Mouse (Mus musculus): ENCODE measurements around the gene Ncaph2.
A peak's percentile ranks its signal among the peaks of the same experiment; 100 is the strongest.

The Ncaph2 gene

GRCm38 (mm10) chr15:89343325-89343724, 12.2 kb upstream of the Ncaph2 start:
- DNase-seq (ENCODE audit: low spot score): no peak

- DNase-seq (ENCODE audit: low spot score): no peak
Measured at GRCm38 (mm10) chr15:89350447-89350846, 5.1 kb upstream of the Ncaph2 start.

GRCm38 (mm10) chr15:89351302-89351701, 4.2 kb upstream of the Ncaph2 start:
- no peak for DNase-seq (ENCODE audit: low spot score)

GRCm38 (mm10) chr15:89352054-89352453, 3.5 kb upstream of the Ncaph2 start:
- DNase-seq (ENCODE audit: low spot score): no peak

- no peak for DNase-seq (ENCODE audit: low spot score)
Measured at GRCm38 (mm10) chr15:89352795-89353194, 2.7 kb upstream of the Ncaph2 start.

- DNase-seq (ENCODE audit: low spot score): no peak
Measured at GRCm38 (mm10) chr15:89353837-89354236, 1.7 kb upstream of the Ncaph2 start.

GRCm38 (mm10) chr15:89354455-89354854, 1.1 kb upstream of the Ncaph2 start:
- no peak for DNase-seq (ENCODE audit: low spot score)

- DNase-seq (ENCODE audit: low spot score): peak; percentile 57
Measured at GRCm38 (mm10) chr15:89356372-89356771, 853 bp downstream of the Ncaph2 start.

GRCm38 (mm10) chr15:89358784-89359183, 3.3 kb downstream of the Ncaph2 start:
- DNase-seq (ENCODE audit: low spot score): no peak

GRCm38 (mm10) chr15:89363051-89363450, 7.5 kb downstream of the Ncaph2 start:
- DNase-seq (ENCODE audit: low spot score): no peak

- no peak for DNase-seq (ENCODE audit: low spot score)
Measured at GRCm38 (mm10) chr15:89365141-89365551, 9.6 kb downstream of the Ncaph2 start.

GRCm38 (mm10) chr15:89372068-89372467, 16.5 kb downstream of the Ncaph2 start:
- no peak for DNase-seq (ENCODE audit: low spot score)

- no peak for DNase-seq (ENCODE audit: low spot score)
Measured at GRCm38 (mm10) chr15:89372536-89372935, 17.0 kb downstream of the Ncaph2 start.

GRCm38 (mm10) chr15:89373027-89373761, 17.7 kb downstream of the Ncaph2 start:
- peak; percentile 89 for DNase-seq (ENCODE audit: low spot score)

GRCm38 (mm10) chr15:89373762-89374248, 18.3 kb downstream of the Ncaph2 start, which contains the start of gene Sco2:
Sco2 (minus strand) TSS chr15:89373846.
- DNase-seq (ENCODE audit: low spot score): peak; percentile 96

GRCm38 (mm10) chr15:89374340-89374739, 18.8 kb downstream of the Ncaph2 start:
- DNase-seq (ENCODE audit: low spot score): no peak

- no peak for DNase-seq (ENCODE audit: low spot score)
Measured at GRCm38 (mm10) chr15:89374801-89375534, 19.4 kb downstream of the Ncaph2 start.

GRCm38 (mm10) chr15:89376040-89376439, 20.5 kb downstream of the Ncaph2 start:
- no peak for DNase-seq (ENCODE audit: low spot score)

GRCm38 (mm10) chr15:89376957-89377356, 21.4 kb downstream of the Ncaph2 start, which contains the start of gene Tymp:
Tymp (minus strand) TSS chr15:89377039.
- no peak for DNase-seq (ENCODE audit: low spot score)

- DNase-seq (ENCODE audit: low spot score): no peak
Measured at GRCm38 (mm10) chr15:89377362-89377761, 21.8 kb downstream of the Ncaph2 start.

GRCm38 (mm10) chr15:89377938-89378828, 22.7 kb downstream of the Ncaph2 start:
- DNase-seq (ENCODE audit: low spot score): no peak

GRCm38 (mm10) chr15:89378831-89379401, 23.4 kb downstream of the Ncaph2 start, which contains the start of gene Odf3b:
Odf3b (minus strand) TSS chr15:89379282.
- no peak for DNase-seq (ENCODE audit: low spot score)

All from layer of hippocampus, adult 11-12 months (tissue).